Mouse (Mus musculus) liver, embryonic 14.5 days (tissue): Measurements from ENCODE around the gene Fuca1.

Experiments used
- CTCF ChIP-seq: IDR thresholded peaks from 2 replicates; pipeline ENCODE4 v1.5.1; 2016; ENCODE audit warnings: antibody characterized with exemption, low read depth, control low read depth
- EP300 ChIP-seq: IDR thresholded peaks from 2 replicates; pipeline ENCODE4 v1.6.1; 2016; ENCODE audit warnings: antibody characterized with exemption, low read depth

- TF ChIP-seq CTCF, result no peak
- TF ChIP-seq EP300, result no peak
Measured at GRCm38 (mm10) chr4:135884531-135884930, 36.0 kb upstream of the Fuca1 start.
